Mouse (Mus musculus) olfactory bulb, adult 2 months (tissue): Measurements from ENCODE around the gene Tmem35b.

ENCODE experiments used
- CTCF ChIP-seq: fragments of 200-500 bp; IDR thresholded peaks from 2 replicates; pipeline ENCODE4 v1.5.1; 2012; ENCODE audit warnings: low read depth, mild to moderate bottlenecking, low read length, moderate library complexity; ENCODE audit not compliant: insufficient read depth
- POLR2A ChIP-seq: fragments of 200-500 bp; IDR thresholded peaks from 2 replicates; pipeline ENCODE4 v1.6.1; 2012; ENCODE audit warnings: mild to moderate bottlenecking, low read depth, low read length, moderate library complexity; ENCODE audit not compliant: insufficient read depth

DNA sequence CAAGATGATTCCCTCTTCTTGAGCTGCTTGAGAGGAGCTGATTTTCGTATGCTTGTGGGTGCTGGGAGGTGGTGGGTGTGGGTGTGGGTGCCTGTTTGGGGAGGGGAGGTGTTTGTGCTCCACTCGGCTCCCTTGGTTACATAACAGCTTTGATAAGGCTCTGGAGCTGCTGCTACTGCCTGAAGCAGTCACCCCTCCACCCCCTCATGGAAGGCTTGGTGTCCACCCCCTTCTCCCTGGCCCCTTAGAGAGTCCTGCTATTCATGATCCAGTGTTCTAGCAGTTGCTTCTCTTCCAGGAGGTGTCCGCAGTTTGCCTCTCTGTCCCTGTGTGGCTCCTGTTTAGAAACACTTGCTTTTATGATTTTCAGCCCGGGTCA is 51.4 kb downstream of the Tmem35b start:
- TF ChIP-seq CTCF (no peak), POLR2A (no peak)
